Mouse (Mus musculus): ENCODE results near the gene Vmn2r91. TPM values are rescaled to one million over a fixed set of nuclear protein-coding genes. Genes with fewer than 3 reads are reported as not detected.

Gene Vmn2r91
- not detected for polyA plus RNA-seq (2017; shearing (Covaris generic))

DNA sequence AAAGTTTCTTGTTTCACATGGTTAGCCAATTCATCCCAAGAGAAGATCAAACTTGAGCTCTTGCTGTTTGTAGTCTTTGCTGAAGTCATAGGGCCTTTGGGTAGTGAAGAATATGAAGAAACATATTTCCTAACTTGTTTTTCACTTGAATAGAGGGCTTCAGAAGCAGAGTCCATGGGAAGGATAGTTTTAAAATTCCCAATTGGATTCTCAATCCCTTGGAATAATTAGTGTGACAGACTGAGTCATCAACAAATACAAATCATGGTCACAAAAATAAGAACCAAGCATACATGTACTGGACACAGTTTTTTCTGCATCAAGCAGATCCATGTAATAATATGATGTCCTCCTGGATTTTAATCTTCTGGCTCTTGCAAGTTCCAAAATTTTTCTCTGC lies at the start of gene Vmn2r91:
Gene Vmn2r91 (plus strand): TSS at position 301 of the 400 bp plus-strand sequence.

DNA sequence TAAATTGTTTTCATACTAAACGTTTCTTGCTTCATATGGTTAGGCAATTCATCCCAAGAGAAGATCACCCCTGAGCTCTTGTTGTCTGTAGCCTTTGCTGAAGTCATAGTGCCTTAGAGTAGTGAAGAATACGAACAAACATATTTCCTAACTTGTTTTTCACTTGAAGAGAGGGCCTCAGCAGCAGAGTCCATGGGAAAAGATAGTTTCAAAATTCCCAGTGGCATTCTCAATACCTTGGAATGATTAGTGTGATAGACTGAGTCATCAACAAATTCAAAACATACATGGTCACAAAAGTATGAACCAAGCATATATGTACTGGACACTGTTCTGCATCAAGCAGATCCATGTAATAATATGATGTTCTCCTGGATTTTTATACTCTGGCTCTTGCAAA lies 35.7 kb upstream of the Vmn2r91 start, which contains the start of gene Vmn2r124:
Gene Vmn2r124 (plus strand): TSS at position 301 of the 400 bp plus-strand sequence.

DNA sequence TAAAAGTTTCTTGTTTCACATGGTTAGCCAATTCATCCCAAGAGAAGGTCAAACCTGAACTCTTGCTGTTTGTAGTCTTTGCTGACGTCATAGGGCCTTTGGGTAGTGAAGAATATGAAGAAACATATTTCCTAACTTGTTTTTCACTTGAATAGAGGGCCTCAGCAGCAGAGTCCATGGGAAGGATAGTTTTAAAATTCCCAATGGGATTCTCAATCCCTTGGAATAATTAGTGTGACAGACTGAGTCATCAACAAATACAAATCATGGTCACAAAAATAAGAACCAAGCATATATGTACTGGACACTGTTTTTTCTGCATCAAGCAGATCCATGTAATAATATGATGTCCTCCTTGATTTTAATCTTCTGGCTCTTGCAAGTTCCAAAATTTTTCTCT lies 66.8 kb downstream of the Vmn2r91 start, which contains the start of gene Vmn2r92:
Gene Vmn2r92 (plus strand): TSS at position 301 of the 400 bp plus-strand sequence.

Other genes with a start within 250 kb of the Vmn2r91 start
- gene Has1, start 229.8 kb upstream of the Vmn2r91 start, polyA plus RNA-seq (2017; shearing (Covaris generic)) = 0.11 TPM
- not detected for gene Fpr1, start 201.1 kb upstream of the Vmn2r91 start, polyA plus RNA-seq (2017; shearing (Covaris generic))
- gene Fpr2, start 197.2 kb upstream of the Vmn2r91 start, polyA plus RNA-seq (2017; shearing (Covaris generic)) = not detected
- gene Fpr3, start 197.2 kb upstream of the Vmn2r91 start, polyA plus RNA-seq (2017; shearing (Covaris generic)) = 0.61 TPM
- gene Fpr-rs4, start 63.3 kb upstream of the Vmn2r91 start, polyA plus RNA-seq (2017; shearing (Covaris generic)) = not detected
- 0.09 TPM for gene Vmn2r124, start 35.6 kb upstream of the Vmn2r91 start, polyA plus RNA-seq (2017; shearing (Covaris generic))
- gene Vmn2r92, start 66.9 kb downstream of the Vmn2r91 start, polyA plus RNA-seq (2017; shearing (Covaris generic)) = 0.09 TPM
- 0.48 TPM for gene Vmn2r94, start 192.7 kb downstream of the Vmn2r91 start, polyA plus RNA-seq (2017; shearing (Covaris generic))
- gene Vmn2r93, start 213.1 kb downstream of the Vmn2r91 start, polyA plus RNA-seq (2017; shearing (Covaris generic)) = 0.09 TPM